Mouse (Mus musculus): Measurements from ENCODE around the gene Paqr5.

- TF ChIP-seq CTCF (IDR thresholded peaks at IDR 0.05; ENCODE audit: insufficient read depth, low read length) (no peak), POLR2A (IDR thresholded peaks at IDR 0.05; ENCODE audit: borderline replicate concordance, extremely low read depth, low read depth, low read length) (no peak)
Measured at GRCm38 (mm10) chr9:62062234-62062633, 35.6 kb upstream of the Paqr5 start.

Measured in lung, adult 2 months (tissue).